In the genomic region with DNA sequence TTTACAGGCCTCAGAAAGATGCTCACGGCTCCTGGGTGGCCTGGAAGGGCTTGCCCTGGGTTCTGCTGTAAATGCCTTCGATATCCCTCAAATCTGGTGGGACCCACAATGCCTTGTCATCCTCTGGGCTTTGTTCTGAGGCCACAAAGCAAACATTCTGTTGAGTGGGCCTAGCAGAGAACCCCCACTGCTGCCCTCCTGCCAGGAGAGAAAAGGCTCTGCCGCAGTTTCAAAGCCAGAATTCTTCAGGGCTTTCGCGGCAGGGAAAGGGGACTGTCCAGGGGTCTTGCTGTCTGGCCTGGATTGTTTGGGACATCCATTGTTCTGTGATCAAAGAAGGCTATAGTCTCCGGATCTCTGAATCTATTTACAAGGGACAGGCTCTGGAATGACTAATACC, we compare ENCODE assay signal across 20 mouse cellular contexts. TPM values are rescaled to one million over a fixed set of nuclear protein-coding genes. Genes with fewer than 3 reads are reported as not detected.
A peak's percentile ranks its signal among the peaks of the same experiment; 100 is the strongest.
DNase-seq lines count a peak whose midpoint lies in the region; ATAC-seq and TF ChIP-seq lines count a peak whose summit lies in the region.
"Had no signal": no experiment of that assay in that cellular context is flagged by ENCODE, and none has a peak within 500 bp of the region (broad histone marks: within the 10 kb centered on the region; RNA-seq: fewer than 3 reads in every experiment).

No protein-coding gene starts in this region.

- TF ChIP-seq CTCF in midbrain, postnatal 0 days (IDR thresholded peaks at IDR 0.05), result no peak

- H3K27ac ChIP-seq in hindbrain, embryonic 10.5 days, result peak overlapping the region; percentile 46; the same call in 1 of the 2 replicates
- no peak overlapping the region for H3K27ac ChIP-seq in hindbrain, embryonic 12.5 days
- H3K27ac ChIP-seq in midbrain, embryonic 15.5 days, result no peak overlapping the region
- H3K27ac ChIP-seq in midbrain, postnatal 0 days (ENCODE audit: low read depth, low read length), result no peak overlapping the region
- peak overlapping the region; percentile 39; the same call in 1 of the 2 replicates for H3K27ac ChIP-seq in embryonic facial prominence, embryonic 13.5 days
- H3K27ac ChIP-seq: heart, adult 2 months had no signal

- peaks cover 11% of the 10 kb centered on the region; the same call in 1 of the 2 replicates for H3K27me3 ChIP-seq in hindbrain, embryonic 10.5 days (ENCODE audit: insufficient read depth, poor library complexity, severe bottlenecking)
- no peaks in the 10 kb centered on the region for H3K27me3 ChIP-seq in hindbrain, embryonic 12.5 days
- H3K27me3 ChIP-seq in midbrain, embryonic 15.5 days (replicated peaks), result peaks cover 2% of the 10 kb centered on the region; the same call in 1 of the 2 replicates
- H3K27me3 ChIP-seq in midbrain, postnatal 0 days (ENCODE audit: insufficient read depth, low read length), result no peaks in the 10 kb centered on the region
- H3K27me3 ChIP-seq in embryonic facial prominence, embryonic 13.5 days, result no peaks in the 10 kb centered on the region

- H3K4me3 ChIP-seq in hindbrain, embryonic 10.5 days, result no peak overlapping the region
- H3K4me3 ChIP-seq in hindbrain, embryonic 12.5 days, result no peak overlapping the region
- no peak overlapping the region for H3K4me3 ChIP-seq in midbrain, embryonic 15.5 days
- H3K4me3 ChIP-seq in midbrain, postnatal 0 days (ENCODE audit: low read depth, low read length), result no peak overlapping the region
- no peak overlapping the region for H3K4me3 ChIP-seq in embryonic facial prominence, embryonic 13.5 days
- H3K4me3 ChIP-seq: erythroblast, embryonic 14.5 days; heart, adult 2 months had no signal

- WGBS in hindbrain, embryonic 10.5 days, result 7% methylated on average over 6 of the region's 6 CpGs
- WGBS in hindbrain, embryonic 12.5 days, result 7% methylated on average over 6 of the region's 6 CpGs
- WGBS in midbrain, embryonic 15.5 days, result 14% methylated on average over 6 of the region's 6 CpGs
- 18% methylated on average over 6 of the region's 6 CpGs for WGBS in midbrain, postnatal 0 days
- 24% methylated on average over 6 of the region's 6 CpGs for WGBS in embryonic facial prominence, embryonic 13.5 days

- H3K4me1 ChIP-seq in hindbrain, embryonic 10.5 days (replicated peaks), result peaks cover 49% of the 10 kb centered on the region
- peaks cover 18% of the 10 kb centered on the region for H3K4me1 ChIP-seq in hindbrain, embryonic 12.5 days
- 0 out of 2 replicates have a peak, but pooled peaks cover 9% of the 10 kb centered on the region for H3K4me1 ChIP-seq in midbrain, embryonic 15.5 days
- no peaks in the 10 kb centered on the region for H3K4me1 ChIP-seq in midbrain, postnatal 0 days (ENCODE audit: insufficient read depth, low read length)
- H3K4me1 ChIP-seq in embryonic facial prominence, embryonic 13.5 days, result peaks cover 53% of the 10 kb centered on the region

- no peak overlapping the region for H3K9ac ChIP-seq in hindbrain, embryonic 12.5 days
- H3K9ac ChIP-seq in midbrain, embryonic 15.5 days, result no peak overlapping the region
- no peak overlapping the region for H3K9ac ChIP-seq in midbrain, postnatal 0 days (replicated peaks; ENCODE audit: low read length, poor library complexity, severe bottlenecking)
- H3K9ac ChIP-seq in embryonic facial prominence, embryonic 13.5 days, result no peak overlapping the region; the same call in 1 of the 2 replicates

- ATAC-seq in hindbrain, embryonic 12.5 days (ENCODE audit: low FRiP score), result no peak
- peak; percentile 33; the same call in 1 of the 2 replicates for ATAC-seq in midbrain, embryonic 15.5 days (replicated peaks)
- ATAC-seq in midbrain, postnatal 0 days (ENCODE audit: low FRiP score), result no peak
- no peak for ATAC-seq in embryonic facial prominence, embryonic 13.5 days (ENCODE audit: insufficient number of reproducible peaks, insufficient read depth, low FRiP score, low TSS enrichment, low read depth)

- DNase-seq in hindbrain, embryonic 10.5 days (ENCODE audit: low spot score), result peak; percentile 16
- no peak for DNase-seq in midbrain, postnatal 0 days (ENCODE audit: low spot score)
- DNase-seq in liver, result no peak
- no peak for DNase-seq in cerebellum, postnatal 4 days (ENCODE audit: low spot score in 2 of 2)
- DNase-seq: adrenal gland, adult 8-10 months; B cell, adult 2 months; cerebellum, postnatal 25 days; gastrocnemius, postnatal 10 days; heart, adult 2 months; heart, postnatal 10 days; kidney, adult 2 months; kidney, postnatal 14 days; lung, adult 2 months; lung, postnatal 4 days; right cerebral cortex, adult 18-20 months had no signal

- peaks cover 5% of the 10 kb centered on the region; the same call in 1 of the 2 replicates for H3K9me3 ChIP-seq in hindbrain, embryonic 10.5 days
- peaks cover 6% of the 10 kb centered on the region; the same call in 1 of the 2 replicates for H3K9me3 ChIP-seq in hindbrain, embryonic 12.5 days (replicated peaks)
- H3K9me3 ChIP-seq in midbrain, embryonic 15.5 days, result no peaks in the 10 kb centered on the region
- H3K9me3 ChIP-seq in midbrain, postnatal 0 days (ENCODE audit: low read length), result peaks cover 4% of the 10 kb centered on the region; the same call in 1 of the 2 replicates
- 0 out of 2 replicates have a peak, but pooled peaks cover 3% of the 10 kb centered on the region for H3K9me3 ChIP-seq in embryonic facial prominence, embryonic 13.5 days

- H3K36me3 ChIP-seq in hindbrain, embryonic 10.5 days, result no peaks in the 10 kb centered on the region
- no peaks in the 10 kb centered on the region for H3K36me3 ChIP-seq in hindbrain, embryonic 12.5 days
- no peaks in the 10 kb centered on the region for H3K36me3 ChIP-seq in midbrain, embryonic 15.5 days (replicated peaks)
- no peaks in the 10 kb centered on the region for H3K36me3 ChIP-seq in midbrain, postnatal 0 days (ENCODE audit: insufficient read depth, low read length)
- peaks cover 38% of the 10 kb centered on the region for H3K36me3 ChIP-seq in embryonic facial prominence, embryonic 13.5 days

- no peak overlapping the region for H3K4me2 ChIP-seq in hindbrain, embryonic 12.5 days (replicated peaks)
- H3K4me2 ChIP-seq in midbrain, embryonic 15.5 days, result no peak overlapping the region
- H3K4me2 ChIP-seq in midbrain, postnatal 0 days (ENCODE audit: low read depth, low read length, poor library complexity, severe bottlenecking), result no peak overlapping the region
- H3K4me2 ChIP-seq in embryonic facial prominence, embryonic 13.5 days, result no peak overlapping the region
- H3K4me2 ChIP-seq: liver, embryonic 11.5 days had no signal

RNA-seq across cellular contexts. Expression of gene Fbln2, which starts 33.1 kb away (rescaled TPM):
- polyA plus RNA-seq in hindbrain, embryonic 10.5 days (2016; fragmentation: Nextera tagmentation; extraction: Ambion mirVana), result 28.5 and 32.2 TPM in 2 replicates
- polyA plus RNA-seq in hindbrain, embryonic 12.5 days (2016; fragmentation: Nextera tagmentation; extraction: Ambion mirVana), result 100 and 102 TPM in 2 replicates
- polyA plus RNA-seq in midbrain, embryonic 15.5 days (2015; fragmentation: Nextera tagmentation; extraction: Ambion mirVana), result 15.1 and 16.7 TPM in 2 replicates
- 32.0 and 33.5 TPM in 2 replicates for total RNA-seq in midbrain, postnatal 0 days (2014; rRNA removed)
- 12.1 and 15.3 TPM in 2 replicates for polyA plus RNA-seq in midbrain, postnatal 0 days (2015; fragmentation: Nextera tagmentation; extraction: Ambion mirVana)
- 298 and 344 TPM in 2 replicates for polyA plus RNA-seq in embryonic facial prominence, embryonic 13.5 days (2015; fragmentation: Nextera tagmentation; extraction: Ambion mirVana)

Comparison
In these comparisons a context has a peak if more than half of its experiments do, and no peak if none do; other contexts are left out.
1. H3K27ac ChIP-seq: peak in hindbrain, embryonic 10.5 days (single experiment) and embryonic facial prominence, embryonic 13.5 days (single experiment); none in hindbrain, embryonic 12.5 days (single experiment), midbrain, embryonic 15.5 days (single experiment) and midbrain, postnatal 0 days (single experiment).